Mouse (Mus musculus) right cerebral cortex, adult 2 months (tissue): ENCODE measurements around the gene Fkbp5.
"Not testable (repeated sequence)": the region's sequence is repeated elsewhere in the genome, so short reads cannot be mapped to it uniquely, and the experiment has no call there.

Source experiments
- DNase-seq, 2 experiments: peaks; one replicate each; pipeline ENCODE4 v3.0.0; 2021 to 2022; ENCODE audit warnings: low spot score in 2 of 2

The Fkbp5 gene

GRCm38 (mm10) chr17:28419636-28420035 lies 97.7 kb downstream of the Fkbp5 start:
- no peak for DNase-seq

- no peak for DNase-seq
Measured at GRCm38 (mm10) chr17:28418954-28419353, 98.4 kb downstream of the Fkbp5 start.

GRCm38 (mm10) chr17:28418481-28418880 lies 98.8 kb downstream of the Fkbp5 start:
- not testable (repeated sequence) for DNase-seq

GRCm38 (mm10) chr17:28417771-28418170 lies 99.6 kb downstream of the Fkbp5 start:
- no peak for DNase-seq

- peak in 1 of 2 experiments; percentile 20 for DNase-seq
Measured at GRCm38 (mm10) chr17:28415271-28415670, 102.1 kb downstream of the Fkbp5 start.

- no peak for DNase-seq
Measured at GRCm38 (mm10) chr17:28411381-28411960, 105.9 kb downstream of the Fkbp5 start.

GRCm38 (mm10) chr17:28410731-28411130 lies 106.6 kb downstream of the Fkbp5 start:
- no peak for DNase-seq

GRCm38 (mm10) chr17:28408251-28408918 lies 108.9 kb downstream of the Fkbp5 start:
- DNase-seq = no peak

GRCm38 (mm10) chr17:28407418-28408250 lies 109.7 kb downstream of the Fkbp5 start:
- DNase-seq = peak; percentile 82 to 83

GRCm38 (mm10) chr17:28406471-28406870 lies 110.9 kb downstream of the Fkbp5 start:
- peak; percentile 27 to 46 for DNase-seq

- not testable (repeated sequence) for DNase-seq
Measured at GRCm38 (mm10) chr17:28404745-28405144, 112.6 kb downstream of the Fkbp5 start.

- DNase-seq = no peak
Measured at GRCm38 (mm10) chr17:28404301-28404700, 113.0 kb downstream of the Fkbp5 start.

GRCm38 (mm10) chr17:28394994-28395393 lies 122.3 kb downstream of the Fkbp5 start:
- DNase-seq = no peak

- DNase-seq = no peak
Measured at GRCm38 (mm10) chr17:28394051-28394765, 123.1 kb downstream of the Fkbp5 start.

- no peak for DNase-seq
Measured at GRCm38 (mm10) chr17:28391568-28392432, 125.5 kb downstream of the Fkbp5 start.

- no peak for DNase-seq
Measured at GRCm38 (mm10) chr17:28388534-28388933, 128.8 kb downstream of the Fkbp5 start.

GRCm38 (mm10) chr17:28386150-28386905 lies 131.0 kb downstream of the Fkbp5 start:
- DNase-seq = peak; percentile 87 to 90

GRCm38 (mm10) chr17:28384298-28384697 lies 133.0 kb downstream of the Fkbp5 start:
- DNase-seq = no peak

GRCm38 (mm10) chr17:28380255-28380654 lies 137.1 kb downstream of the Fkbp5 start:
- no peak for DNase-seq

GRCm38 (mm10) chr17:28375592-28376061 lies 141.7 kb downstream of the Fkbp5 start:
- DNase-seq = no peak
